Mouse (Mus musculus) left cerebral cortex, adult 9 months (tissue): ENCODE data around the gene Gabrb1.
A peak's percentile ranks its signal among the peaks of the same experiment; 100 is the strongest.

Experiments
- DNase-seq, 2 experiments: peaks; one replicate each; pipeline ENCODE4 v3.0.0; 2022; ENCODE audit warnings: low spot score in 2 of 2

The Gabrb1 gene

DNA sequence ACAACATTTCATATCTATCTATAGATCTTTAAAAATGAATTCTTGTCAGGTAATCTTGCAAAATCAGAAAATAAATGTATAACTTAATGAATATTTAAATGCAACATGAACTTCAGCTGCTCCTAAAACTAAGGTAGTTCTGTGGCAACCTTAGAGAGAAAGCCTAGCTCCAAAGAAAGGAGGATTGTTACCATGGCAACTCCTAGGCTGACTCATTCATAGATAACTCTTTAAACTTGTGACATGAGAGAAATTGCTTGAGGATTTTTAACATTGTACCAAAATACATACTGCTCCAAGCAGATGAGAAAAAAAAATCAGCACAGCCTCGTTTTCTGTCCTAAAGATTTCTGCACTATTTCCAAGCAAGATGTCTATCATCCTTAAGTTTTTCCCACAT is 171.1 kb downstream of the Gabrb1 start:
- peak; percentile 60 to 69 for DNase-seq

DNA sequence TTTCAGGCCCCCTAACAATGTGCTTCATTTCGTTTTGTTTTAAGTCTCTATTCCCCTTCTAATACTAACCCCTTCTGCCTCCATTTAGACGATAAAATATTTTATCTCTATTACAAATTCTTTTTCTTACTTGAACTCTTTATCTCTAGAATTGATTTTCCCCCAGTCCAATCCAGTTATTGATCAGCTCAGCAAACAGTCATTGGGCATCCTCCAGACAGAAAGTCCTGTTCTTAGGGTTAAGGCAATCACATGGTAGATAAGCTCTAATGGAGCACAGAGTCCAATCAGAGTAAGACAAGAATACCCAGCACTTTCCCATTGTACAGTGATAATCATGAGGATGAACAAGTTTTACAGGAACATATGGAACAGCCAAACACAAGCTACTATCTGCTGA is 172.4 kb downstream of the Gabrb1 start:
- no peak for DNase-seq

DNA sequence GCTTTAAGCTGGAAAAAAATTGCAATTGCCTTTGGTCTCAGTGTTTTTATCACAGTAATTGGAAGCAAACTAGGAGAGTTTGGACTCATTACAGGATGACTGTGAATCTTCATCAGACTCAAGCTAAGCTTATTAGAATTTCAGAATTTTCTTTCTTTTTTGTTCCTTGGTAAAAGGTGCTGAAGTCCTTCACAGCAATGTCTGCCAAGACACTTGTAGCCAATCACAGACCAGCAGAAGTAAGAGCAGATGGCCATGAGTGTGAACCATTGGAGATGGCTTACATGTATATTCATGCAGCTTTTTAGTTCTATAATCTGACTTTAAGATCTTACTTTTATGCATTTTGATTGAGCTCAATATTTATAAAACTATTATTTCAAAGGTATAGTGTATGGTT is 184.3 kb downstream of the Gabrb1 start:
- no peak for DNase-seq

DNA sequence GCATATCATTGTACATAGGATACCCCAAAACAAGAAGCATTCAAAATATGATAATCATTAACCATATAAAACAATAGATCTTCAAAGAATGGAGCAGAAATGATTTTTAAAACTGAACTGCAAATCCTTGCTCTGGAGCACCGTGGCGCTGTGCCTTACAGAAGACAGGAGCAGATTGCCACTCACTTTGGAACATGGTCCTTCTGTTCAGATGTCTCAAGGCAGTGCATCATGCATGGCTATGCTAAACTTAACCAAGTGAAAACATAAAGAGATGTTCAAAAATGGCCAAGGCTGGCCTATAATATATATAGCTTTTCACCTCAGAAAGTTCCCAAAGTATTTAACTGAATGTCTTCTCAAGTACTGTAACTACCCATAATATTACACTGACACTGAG is 240.3 kb downstream of the Gabrb1 start:
- DNase-seq: peak in 1 of 2 experiments; percentile 24

DNA sequence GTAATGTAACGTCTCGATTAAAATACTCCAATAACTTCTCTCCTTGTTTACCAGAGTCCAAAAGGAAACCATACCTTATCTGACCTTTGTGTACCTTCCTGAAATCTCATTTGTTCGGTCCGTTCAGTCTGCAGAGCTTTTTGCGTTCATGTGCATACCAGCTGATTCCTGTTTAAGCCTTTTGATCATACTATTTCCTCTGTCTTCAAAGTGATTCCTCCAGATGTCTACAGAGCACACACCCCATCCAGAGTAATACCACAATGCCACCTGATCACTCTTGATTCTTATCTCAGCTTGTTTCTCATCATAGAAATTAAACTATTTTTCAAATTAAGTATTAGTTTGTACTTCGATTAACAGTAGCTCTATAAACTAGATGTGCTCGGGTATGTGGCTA is 245.5 kb downstream of the Gabrb1 start:
- DNase-seq: no peak

DNA sequence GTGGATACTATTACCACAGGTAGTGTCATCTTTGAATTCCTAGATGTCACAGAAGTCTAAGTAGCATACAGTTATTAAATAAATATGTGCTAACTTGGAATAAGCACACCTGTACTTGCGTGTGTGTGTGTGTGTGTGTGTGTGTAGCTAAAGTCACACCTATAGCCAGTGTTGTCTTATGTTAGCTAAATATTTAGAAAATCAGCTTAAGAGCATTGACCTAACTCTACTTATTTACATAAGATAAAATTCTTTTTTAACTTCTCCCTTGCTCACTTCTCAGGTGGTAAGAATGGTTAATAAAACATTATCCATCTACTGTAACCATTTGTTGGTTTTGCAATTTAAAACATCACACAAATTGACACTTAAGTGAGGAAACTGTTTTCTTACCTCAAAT is 256.1 kb downstream of the Gabrb1 start:
- no peak for DNase-seq

DNA sequence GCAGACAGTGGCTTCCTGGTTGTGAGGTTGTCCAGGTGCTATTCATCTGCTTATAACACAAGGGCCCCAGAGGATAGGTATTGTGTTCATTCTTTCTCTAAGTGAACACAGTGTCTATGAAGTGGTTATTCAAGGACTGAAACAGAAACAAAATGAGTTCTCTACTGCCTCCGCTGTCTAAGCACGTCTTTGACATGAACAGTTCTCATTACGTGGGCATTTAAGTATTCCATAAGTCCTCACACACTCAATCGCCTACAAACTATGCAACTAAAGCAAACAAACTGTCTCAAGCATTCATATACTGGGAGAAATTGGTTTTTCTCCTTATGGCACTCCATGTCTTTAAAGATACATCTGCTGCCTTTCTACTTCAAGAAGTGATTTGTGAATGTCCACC is 257.8 kb downstream of the Gabrb1 start:
- DNase-seq: no peak

DNA sequence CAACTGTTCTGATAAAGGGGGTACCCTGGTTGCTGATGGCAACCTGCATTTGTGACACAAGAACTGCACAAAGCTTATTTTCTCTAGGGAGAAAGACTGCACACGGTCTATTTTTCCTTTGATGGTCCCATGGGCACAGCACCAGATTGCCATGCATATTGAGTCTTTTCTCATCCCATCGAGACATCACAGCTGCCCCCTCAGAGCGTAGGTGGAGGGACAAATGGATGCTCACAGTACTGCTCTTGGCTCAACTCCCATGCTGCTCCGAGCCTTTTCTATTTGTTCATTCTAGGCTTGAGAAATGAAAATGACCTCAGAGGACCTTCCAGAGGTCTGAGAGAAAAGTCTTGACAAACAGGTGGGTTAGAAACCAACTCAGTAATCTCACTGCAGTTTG is 259.3 kb downstream of the Gabrb1 start:
- DNase-seq: peak; percentile 54 to 87

DNA sequence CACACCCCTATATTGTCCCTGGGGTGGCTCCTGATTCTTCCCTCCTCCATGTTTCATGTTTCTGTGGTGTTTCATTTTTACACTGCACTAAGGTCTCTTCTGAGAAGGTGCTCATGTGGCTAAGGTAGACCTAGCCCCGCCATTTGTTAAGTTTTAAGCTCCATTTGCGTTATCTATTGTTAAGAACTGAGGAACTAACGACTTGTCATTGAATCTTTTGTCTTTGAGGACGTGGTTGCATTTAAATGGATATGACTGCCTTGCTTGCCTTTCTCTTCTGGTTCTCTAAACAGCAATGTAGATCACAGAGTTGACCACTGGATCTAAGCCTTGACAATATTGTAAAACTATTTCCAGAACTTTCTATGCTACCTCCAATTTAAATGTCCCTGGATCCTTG is 265.7 kb downstream of the Gabrb1 start:
- no peak for DNase-seq

DNA sequence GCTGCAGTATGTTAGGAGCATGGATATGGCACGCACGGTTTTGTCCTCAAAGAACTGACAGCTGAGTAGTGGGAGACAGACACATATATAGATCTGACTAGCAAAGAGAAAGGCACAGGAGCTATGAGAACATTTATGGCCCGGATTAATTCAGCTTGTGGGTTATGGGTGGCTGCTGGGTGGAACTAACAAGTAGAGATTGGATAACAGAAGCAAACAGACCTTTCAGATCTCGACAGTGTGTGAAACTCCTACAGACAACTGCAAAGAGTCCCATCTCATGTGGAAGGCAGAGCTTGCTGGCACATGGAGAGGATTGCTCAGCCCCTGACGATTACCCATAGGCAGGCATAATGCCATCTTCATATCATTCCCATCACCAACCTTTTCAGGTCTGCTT is 268.4 kb downstream of the Gabrb1 start:
- DNase-seq: peak in 1 of 2 experiments; percentile 28

DNA sequence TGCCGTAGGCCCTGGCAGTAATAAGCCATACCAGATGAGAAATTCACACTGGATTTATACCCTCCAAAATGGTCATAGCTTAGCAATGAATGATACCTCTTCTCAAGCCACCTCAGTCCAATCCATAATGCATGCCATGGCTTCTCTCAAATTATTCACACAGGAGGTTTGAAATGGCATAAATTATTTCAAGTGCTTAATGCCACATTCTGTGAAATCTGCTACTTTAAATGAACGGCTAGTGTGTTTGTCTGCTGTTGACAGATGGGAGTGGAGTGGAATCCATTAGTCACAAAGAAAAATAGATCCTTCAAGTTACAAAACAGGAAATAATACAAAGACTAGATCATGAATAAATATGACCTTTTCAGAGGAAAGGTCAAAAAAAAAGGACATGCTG is 272.1 kb downstream of the Gabrb1 start:
- no peak for DNase-seq

DNA sequence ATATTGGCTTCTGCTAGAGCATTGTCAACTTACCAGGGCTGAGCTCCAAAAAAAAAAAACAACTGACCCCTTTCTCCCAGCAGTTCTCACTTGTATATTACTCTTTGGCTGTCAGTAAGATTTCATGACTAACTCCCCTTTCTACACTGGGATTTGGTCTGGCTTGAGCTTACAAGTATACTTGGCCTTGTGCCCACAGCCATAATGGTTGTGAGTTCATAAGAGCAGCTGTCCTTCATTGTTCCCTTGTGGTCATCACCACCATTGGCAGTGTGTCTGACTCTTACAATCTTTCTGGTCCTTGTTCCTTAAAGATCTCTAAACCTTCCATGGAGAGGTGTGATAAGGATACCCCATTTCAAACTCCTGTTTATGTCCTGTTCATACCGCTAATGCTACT is 293.5 kb downstream of the Gabrb1 start:
- no peak for DNase-seq

DNA sequence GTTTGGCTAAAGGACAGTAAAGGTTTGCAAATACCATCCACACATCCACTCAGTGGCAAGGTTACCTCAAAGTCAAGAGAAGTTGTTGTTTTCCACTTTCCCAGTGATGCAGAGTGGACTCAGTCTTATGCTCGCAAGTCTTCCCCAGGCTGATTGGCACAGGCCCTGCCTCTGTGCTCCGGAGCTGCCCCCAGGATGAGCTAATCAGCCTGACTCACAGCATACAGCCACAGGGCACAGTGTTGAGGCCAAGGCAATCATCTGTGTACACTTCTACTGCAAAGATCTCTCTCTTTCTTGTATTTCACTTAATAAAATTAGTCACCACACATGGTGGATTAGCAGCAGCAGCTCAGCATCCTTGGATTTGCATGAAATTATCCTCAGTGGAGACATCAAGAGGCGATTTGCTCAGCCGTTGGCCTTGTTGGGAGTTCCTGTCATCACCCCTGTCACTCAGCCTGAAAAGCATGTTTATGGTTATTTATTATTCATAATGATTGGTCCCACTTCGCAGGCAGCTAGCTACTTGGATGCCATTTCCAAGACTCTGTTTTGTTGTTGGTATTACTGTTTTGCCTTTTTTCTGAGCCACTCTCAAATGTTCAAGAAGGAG is 297.3 kb downstream of the Gabrb1 start:
- DNase-seq: no peak

DNA sequence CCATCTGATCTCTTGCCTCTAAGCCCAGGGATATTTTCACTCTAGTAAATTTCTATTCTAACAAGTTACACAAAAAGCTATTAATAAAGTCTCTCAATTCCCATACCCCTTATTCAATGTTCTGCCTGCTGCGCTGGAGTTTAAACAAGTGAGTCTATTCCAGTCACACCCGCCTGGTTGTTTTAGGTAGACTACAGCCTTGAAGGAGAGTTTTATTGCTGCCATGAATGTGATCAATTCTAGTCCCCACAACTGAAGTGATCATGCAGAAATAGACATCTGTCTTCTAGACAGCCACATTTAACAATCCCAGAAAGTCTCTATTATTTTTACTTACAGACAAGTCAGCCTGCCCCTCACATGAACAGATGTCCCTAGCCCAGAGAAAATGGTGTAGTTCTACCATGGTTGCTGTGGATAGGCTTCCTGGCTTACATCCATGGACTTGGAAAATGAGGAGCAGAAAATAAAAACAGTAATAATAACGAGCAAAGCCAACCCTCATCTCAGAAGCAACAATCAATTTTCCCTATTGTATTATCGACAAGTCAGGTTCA is 307.0 kb downstream of the Gabrb1 start:
- no peak for DNase-seq

DNA sequence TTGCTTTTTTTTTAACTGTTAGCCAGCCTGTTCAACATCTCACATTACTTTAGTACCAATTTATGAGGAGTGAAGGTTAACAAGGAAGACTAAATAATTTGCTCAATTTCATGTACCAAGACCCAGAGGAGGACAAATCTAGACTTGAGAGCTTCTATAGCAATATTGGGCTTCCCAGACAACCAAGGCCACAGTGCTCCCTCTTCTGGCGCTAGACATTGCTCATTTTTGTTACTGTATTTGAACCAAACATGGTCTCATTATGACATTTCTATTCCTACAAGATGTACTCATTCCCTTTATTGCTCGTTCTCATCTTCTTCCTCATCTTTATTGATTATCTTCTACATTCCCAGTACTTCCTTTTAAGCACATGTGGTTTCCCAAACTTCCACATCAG is 307.6 kb downstream of the Gabrb1 start:
- peak in 1 of 2 experiments; percentile 30 for DNase-seq

DNA sequence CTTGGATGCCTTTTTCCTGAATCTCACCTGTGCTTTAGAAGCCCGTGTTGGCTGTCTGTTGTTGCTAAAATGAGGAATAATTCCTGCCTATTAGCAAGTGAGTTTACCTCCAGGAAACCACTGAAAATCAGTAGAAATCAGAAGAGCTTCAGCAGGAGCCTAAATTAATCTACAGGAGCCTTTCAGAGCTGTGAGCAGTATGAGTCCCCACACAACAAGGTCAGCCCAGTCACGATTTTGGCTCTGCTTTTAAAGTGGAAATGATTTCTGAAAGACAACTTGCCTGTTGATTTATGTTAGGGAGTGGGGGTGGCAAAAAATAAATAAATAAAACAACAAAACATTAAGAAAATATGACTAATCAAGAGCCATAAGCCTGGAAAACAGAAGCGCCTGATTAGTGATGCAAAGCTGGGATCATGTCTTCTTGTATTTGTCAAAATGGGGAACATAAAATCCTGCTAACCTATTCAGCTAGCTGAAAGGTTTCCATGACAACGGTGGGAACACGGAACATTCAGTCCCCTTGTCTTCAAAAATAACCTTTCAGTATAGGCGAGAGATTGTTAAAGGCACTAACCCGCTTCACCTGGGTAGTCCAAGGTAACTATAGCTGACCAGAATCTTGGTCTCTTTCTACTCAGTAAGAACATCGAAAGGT is 312.4 kb downstream of the Gabrb1 start:
- peak; percentile 48 to 55 for DNase-seq

DNA sequence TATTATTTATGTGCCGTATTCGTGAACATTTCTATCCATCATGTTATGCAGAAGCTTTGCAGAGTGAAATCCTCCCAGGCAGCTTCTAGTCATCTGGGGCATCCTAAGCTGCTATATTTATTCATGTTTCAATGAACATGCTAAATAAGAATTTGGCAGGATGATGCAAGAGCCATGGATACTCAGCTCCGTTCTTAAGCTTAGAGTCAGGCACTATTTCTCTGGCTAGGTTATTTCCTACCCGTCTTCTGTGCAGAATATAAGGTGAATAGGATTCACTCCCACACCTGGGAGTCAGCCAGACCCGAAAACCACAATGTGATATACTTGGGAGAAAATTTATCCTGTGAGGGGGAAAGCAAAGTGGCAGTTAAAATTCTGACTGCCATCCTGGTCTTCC is 314.9 kb downstream of the Gabrb1 start:
- DNase-seq: peak in 1 of 2 experiments; percentile 59

DNA sequence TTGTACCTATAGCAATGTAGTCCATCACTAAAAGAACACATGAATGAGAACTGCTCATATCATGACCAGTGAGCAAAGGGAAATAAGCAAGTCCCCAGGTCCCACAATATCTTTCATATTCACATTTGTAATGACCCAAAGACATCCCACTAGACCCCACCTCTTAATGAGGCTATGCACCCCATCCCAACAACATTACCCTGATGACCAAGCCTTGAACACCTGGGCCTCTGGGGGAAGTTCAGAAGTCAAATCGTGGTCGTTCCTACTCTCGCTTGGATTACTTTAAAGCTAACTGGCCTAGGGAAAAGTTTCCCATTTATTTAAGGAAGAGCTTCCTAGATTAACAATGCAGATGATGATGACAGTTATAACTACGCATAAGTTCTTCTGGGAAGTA is 318.2 kb downstream of the Gabrb1 start:
- DNase-seq: no peak

DNA sequence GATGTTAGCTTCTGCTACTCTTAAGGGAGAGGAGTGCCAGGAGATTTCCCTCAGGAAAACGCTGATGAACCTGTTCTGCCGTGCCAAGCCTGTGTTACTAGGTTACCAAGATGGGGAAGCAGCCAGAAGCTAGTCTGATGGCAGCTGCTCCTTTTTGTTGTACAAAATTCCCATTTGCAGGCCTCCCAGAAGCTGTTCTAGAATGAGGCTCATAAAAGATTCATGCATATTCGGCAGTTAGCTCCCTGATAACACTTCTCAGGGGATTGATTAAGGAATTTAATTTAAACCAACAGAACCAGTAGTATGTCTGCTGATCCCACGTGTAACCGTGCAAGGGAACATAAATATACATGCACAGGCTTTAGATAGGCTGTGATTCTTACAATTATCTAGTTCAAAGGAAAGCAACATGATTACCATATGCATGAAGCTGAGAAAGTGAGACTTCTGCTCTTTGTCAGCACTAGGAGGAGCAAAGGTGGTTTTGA is 318.7 kb downstream of the Gabrb1 start:
- peak; percentile 44 to 75 for DNase-seq

DNA sequence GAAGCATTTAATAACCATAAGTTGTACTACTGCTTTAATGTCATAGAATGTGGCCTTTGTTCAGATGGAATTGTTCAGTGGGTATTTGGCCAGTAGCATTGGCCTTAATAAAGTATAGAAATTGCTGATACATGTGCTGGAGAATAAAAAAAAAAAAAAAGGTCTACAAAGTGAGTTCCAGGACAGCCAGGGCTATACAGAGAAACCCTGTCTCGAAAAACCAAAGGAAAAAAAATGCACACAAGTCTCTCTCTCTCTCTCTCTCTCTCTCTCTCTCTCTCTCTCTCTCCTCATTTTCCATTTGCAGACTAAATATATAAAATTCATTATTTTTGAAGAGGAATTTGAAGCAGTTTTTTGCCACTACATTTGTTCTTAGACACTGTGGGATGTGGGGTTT is 328.6 kb downstream of the Gabrb1 start:
- DNase-seq: no peak

DNA sequence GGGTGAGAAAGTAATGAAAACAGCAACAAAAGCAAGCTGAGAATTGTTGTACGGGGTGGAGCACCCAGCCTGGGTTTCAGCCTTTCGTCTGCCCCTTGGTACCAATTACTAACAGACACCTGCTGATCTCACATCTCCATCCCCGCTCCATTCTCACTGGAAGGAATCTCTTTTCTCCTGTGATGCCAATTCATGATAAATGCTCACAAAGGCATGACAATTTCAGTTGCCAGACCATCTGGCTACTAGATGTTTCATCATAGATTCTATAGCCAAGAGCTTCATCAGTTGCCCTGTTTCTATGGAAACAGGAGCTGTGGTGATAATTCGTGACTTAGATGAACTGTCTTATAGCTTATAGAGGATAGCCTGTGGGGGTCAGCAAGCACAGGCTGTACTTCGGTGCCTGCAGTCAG is 329.1 kb downstream of the Gabrb1 start:
- peak; percentile 32 to 71 for DNase-seq

DNA sequence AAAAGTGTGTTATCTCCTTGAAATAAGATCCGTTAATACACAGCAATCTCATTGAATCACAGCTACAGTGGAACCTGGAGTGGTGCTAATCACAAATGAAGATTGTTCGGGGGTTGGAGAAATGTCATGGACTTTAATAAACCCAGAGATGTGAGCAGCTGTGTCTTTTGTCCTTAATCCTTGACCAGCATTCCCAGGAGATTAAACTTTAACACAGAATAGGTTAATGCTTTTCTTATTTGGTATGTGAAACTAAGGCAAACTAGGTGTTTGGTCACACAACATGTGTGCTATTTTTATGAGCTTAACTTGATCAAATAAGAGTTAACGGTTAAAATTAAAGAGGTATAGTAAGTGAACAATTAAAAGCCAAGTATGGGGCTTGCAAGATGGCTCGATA is 341.6 kb downstream of the Gabrb1 start:
- no peak for DNase-seq

DNA sequence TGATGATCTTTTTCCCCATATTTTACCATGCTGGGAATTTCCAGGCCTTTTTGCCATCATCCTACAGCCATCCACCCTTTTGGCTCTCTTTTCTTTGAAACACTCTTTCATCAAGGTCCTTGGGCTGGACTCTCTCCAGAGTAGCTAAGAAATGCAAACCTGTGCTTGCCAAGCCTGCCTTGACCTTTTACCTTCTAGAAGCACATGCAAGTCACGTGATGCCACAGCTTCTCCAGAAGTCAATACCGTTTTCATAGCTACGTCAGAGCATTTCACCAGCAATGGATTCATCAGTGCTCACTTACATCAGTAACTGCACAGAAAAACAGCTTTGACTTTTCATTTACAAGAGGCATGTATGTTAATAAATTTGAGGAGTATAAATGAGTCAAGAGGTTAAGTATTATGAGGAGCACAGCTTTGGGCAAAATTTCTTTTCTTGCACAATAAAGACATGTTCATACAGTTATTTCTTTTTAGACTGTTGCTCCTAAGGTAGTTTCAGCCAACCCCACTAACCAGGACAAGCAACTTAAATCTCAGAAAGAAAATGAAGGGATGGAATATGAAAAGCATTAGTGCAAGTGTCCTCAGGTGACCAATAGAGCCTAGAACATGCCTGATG is 346.0 kb downstream of the Gabrb1 start:
- DNase-seq: no peak
